Mouse (Mus musculus): ENCODE measurements around the gene Tigd3. TPM values are rescaled to one million over a fixed set of nuclear protein-coding genes. Genes with fewer than 3 reads are reported as not detected.
A peak's percentile ranks its signal among the peaks of the same experiment; 100 is the strongest.

Gene Tigd3
- total RNA-seq, 2 experiments from 2014 or later, result 0.10 to 0.20 TPM

GRCm38 (mm10) chr19:5913007-5913719 lies 19.2 kb upstream of the Tigd3 start, which contains the start of gene Dpf2:
Dpf2 (minus strand) TSS chr19:5913010.
- peak within 1 kb of the TSS; percentile 95 for H3K4me3 ChIP-seq
- intact Hi-C loops (cut with DNase I), result no loop called here
- no peak for TF ChIP-seq CTCF (IDR thresholded peaks at IDR 0.05)
- DNase-seq, result peak; percentile 41
- H3K27ac ChIP-seq, result peak within 1 kb of the TSS; percentile 95

DNA sequence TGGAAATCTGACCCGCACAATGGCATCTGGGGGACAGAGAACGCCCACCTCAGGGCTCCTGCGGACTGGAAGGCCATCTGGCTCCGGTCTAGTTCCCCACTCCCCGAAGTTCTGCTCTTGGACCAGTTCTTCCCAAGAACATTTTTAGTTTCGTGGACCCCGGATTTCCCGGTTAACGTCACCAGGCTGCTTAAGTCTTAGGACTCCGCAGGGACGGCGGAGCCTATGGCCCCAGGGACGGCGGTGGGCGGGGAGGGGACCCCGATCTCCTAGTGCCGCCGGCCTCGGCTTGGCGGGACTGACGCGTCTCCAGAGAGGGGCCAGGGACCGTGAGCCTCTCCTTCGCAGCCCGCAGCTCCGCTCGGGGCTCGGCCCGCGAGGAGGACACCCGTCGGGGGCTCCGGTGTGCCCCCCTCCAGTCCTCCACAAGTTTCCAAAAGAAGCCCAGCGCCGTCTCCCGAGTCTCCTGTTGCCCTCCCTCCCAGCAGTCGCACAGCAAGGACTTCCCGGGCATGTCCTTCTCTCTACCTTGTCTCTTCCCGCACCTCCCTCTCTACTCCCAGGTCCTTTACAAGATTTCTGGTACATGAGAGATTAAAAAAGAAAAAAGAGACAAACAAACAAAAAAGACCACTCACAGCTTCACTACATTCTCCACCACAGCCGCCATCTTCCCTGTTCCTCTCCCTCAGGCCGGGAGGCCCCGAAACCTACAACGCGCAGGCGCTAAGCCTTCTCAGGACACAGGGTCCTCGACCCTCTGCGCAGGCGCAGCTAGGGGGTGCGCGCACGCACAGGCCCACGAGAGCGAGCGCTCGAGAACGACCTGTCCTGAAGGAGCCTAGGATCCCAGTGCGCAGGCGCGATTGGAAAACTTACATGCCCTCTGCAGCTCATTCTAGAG lies 18.4 kb upstream of the Tigd3 start:
- intact Hi-C loops (cut with DNase I), result no loop called here
- H3K27ac ChIP-seq, result peak overlapping the region; percentile 95
- DNase-seq, result peak; percentile 100
- TF ChIP-seq CTCF (IDR thresholded peaks at IDR 0.05), result no peak
- H3K4me3 ChIP-seq, result peak overlapping the region; percentile 95

DNA sequence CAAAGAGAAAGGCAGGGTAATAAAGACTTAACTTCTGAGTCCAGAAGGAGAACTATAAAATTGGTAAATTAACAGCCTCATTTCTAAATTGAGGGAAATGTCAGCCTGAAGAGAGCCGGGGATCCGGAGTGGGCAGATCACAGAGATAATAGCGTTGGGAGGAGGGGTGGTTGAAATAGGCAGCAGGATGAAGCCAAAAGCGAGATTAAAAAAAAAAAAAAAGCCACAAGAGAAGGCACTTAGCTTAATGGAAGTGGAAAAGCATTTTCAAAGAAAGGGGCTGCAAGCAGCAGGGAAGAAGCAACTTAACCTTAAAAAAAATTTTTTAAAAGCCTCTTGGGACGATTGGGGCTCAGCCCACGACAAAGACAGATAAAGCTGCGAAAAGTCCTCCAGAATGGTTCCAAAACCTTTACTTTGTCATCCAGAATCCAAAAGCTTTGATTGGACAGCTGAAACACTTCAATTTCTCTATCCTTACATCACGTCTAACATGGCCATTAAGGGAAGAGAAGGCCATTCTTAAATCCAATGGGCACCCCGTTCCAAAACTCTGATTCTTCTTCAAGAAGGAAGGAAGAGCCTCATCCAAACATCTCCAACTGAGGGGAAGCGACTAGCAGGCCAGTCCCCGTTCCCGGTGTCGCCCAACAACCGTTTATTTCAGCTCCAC lies 17.6 kb upstream of the Tigd3 start:
- TF ChIP-seq CTCF (IDR thresholded peaks at IDR 0.05), result no peak
- Histone ChIP-seq H3K27ac (peak overlapping the region; percentile 95), H3K4me3 (peak overlapping the region; percentile 95)
- DNase-seq, result no peak
- intact Hi-C loops (cut with DNase I), result no loop called here

GRCm38 (mm10) chr19:5910221-5910620 lies 16.3 kb upstream of the Tigd3 start:
- no peak for DNase-seq
- no peak for TF ChIP-seq CTCF (IDR thresholded peaks at IDR 0.05)
- Histone ChIP-seq H3K4me3 (peak overlapping the region; percentile 95), H3K27ac (no peak overlapping the region)
- intact Hi-C loops (cut with DNase I), result no loop called here

- no peak for DNase-seq
- intact Hi-C loops (cut with DNase I), result no loop called here
- no peak overlapping the region for H3K27ac ChIP-seq
- H3K4me3 ChIP-seq, result no peak overlapping the region
- no peak for TF ChIP-seq CTCF (IDR thresholded peaks at IDR 0.05)
Observed at GRCm38 (mm10) chr19:5907275-5907674, 13.3 kb upstream of the Tigd3 start.

DNA sequence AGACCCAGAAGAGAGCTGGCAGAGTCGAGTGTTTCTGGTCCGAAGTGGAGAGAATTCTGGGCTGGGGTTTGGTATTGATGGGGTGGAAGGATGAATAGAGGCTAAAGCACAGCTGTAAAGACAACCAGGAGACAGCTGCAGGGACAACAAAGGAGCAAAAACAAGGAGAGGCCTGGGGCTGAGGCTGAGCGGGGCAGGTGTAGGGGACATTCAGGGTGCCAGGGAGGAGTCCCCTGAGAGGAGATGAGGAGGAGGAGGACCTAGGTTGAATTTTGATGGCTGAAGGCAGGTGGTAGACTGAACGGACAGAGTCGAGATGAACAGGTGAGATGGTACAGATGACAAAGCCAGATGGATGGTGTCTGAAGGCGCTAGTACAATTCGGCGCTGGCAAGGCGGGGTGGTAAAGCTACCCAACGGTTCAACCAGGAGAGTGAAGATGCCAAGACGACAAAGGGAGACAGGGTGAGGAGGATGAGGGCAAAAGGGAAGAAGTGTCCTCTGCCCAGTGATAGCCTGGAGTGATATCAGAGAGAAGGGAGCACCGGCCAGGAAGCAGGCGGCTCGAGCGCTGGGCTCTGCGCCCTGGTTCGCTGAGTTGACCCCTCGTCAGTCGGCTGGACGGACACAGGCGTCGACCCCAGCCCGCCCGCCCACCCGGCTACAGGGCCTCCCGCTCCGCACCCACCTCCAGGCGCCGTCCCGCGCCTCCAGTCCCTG lies 507 bp downstream of the Tigd3 start:
- H3K27ac ChIP-seq, result peak overlapping the region; percentile 81
- H3K4me3 ChIP-seq, result peak overlapping the region; percentile 73
- no peak for DNase-seq
- intact Hi-C loops (cut with DNase I), result no loop called here
- TF ChIP-seq CTCF (IDR thresholded peaks at IDR 0.05), result no peak

- DNase-seq, result no peak
- no peak for TF ChIP-seq CTCF (IDR thresholded peaks at IDR 0.05)
- intact Hi-C loops (cut with DNase I), result no loop called here
- Histone ChIP-seq H3K4me3 (no peak overlapping the region), H3K27ac (no peak overlapping the region)
Observed at GRCm38 (mm10) chr19:5892735-5893134, 1.2 kb downstream of the Tigd3 start.

DNA sequence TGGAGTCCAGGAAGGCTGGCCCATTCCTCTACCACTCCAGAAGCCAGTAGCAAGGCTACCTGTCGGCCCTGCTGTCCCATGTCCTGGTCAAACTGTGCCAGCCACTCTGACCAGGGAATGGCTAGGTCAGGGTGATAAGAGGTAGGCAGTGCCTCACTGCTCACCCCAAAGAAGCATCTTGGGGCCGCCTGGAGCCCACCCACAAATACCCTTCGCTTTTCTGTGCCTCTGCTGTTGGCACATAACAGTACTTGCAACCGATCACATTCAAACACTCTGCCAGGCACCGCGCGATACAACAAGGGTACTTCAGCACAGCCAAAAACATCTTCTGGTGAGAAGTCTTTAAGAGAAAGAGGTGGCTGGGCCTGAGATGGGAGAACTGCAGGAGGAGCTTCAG lies 1.7 kb downstream of the Tigd3 start:
- intact Hi-C loops (cut with DNase I), result no loop called here
- TF ChIP-seq CTCF (IDR thresholded peaks at IDR 0.05), result no peak
- DNase-seq, result no peak
- Histone ChIP-seq H3K4me3 (no peak overlapping the region), H3K27ac (no peak overlapping the region)

DNA sequence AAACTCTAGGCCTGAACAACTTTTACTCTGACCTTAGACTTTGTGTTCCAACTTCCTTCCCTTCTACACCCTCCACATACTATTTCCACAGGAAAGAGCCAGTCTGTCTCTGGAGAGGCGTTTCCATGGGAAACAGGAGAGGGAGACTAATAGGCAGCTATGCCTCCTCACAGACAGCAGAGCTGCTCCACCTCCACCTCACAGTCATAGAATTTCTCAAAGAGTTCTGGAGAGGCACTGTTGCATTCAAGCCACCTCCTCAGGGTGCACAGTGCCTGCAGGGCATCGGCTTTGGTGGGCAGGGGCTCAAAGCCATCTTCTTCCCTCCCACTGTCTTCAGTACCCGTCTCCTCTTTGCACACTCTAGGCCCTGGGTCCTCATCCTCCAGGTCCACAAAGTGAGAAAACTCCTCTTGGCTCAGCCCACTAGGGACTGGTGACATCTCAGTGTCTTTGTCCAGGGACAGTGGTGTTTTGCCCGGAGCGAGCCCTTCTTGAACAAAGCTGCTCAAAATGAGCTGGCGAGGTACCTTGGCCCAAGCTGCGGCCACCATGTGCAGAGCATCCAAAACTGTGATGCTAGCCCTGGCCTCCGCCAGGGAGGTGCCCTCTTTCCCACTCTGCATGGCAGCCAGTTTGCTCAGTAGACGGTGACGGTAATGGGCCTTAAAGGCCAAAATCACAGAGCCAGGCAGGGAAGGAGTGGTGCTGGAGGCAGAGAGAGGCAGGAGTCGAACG lies 2.3 kb downstream of the Tigd3 start:
- DNase-seq, result no peak
- intact Hi-C loops (cut with DNase I), result no loop called here
- H3K27ac ChIP-seq, result peak overlapping the region; percentile 3; the same call in 1 of the 2 replicates
- TF ChIP-seq CTCF (IDR thresholded peaks at IDR 0.05), result no peak
- no peak overlapping the region for H3K4me3 ChIP-seq

- no peak overlapping the region for H3K4me3 ChIP-seq
- no peak overlapping the region for H3K27ac ChIP-seq
- intact Hi-C loops (cut with DNase I), result no loop called here
- DNase-seq, result no peak
- no peak for TF ChIP-seq CTCF (IDR thresholded peaks at IDR 0.05)
Observed at GRCm38 (mm10) chr19:5889211-5889610, 4.7 kb downstream of the Tigd3 start.

DNA sequence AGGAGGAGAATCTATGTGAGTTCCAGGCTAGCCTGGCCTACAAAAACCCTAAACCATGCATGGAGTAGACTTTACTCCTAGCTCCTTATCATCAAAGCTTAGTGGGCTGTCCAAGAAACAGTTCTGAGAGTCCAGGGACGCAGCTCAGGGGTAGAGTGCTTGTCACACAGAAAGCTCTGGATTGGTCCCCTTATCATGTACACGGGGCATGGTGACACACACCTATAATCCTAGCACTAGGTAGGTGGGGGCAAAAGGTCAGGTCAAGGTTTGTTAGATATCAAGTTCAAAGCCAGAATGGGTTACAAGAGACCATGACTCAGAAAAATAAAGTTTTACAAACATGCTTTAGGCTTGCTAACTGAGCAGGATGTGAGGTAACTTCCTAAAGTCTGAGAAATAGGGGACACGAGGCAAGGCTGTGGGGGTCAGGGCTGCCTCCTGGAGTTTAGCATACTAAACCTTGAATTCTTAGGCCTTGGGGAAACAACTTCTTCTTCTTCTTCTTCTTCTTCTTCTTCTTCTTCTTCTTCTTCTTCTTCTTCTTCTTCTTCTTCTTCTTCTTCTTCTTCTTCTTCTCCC lies 6.6 kb downstream of the Tigd3 start:
- intact Hi-C loops (cut with DNase I), result no loop called here
- no peak overlapping the region for H3K4me3 ChIP-seq
- no peak for DNase-seq
- H3K27ac ChIP-seq, result no peak overlapping the region
- TF ChIP-seq CTCF (IDR thresholded peaks at IDR 0.05), result no peak
